Mouse (Mus musculus) ES-E14 (cell line): Measurements from ENCODE around the gene Cyb561d1. TPM values are rescaled to one million over a fixed set of nuclear protein-coding genes. Genes with fewer than 3 reads are reported as not detected.
A peak's percentile ranks its signal among the peaks of the same experiment; 100 is the strongest.

Experiments
- DNase-seq: peaks from one replicate; pipeline ENCODE4 v3.0.0-alpha.2; 2013; ENCODE audit warnings: low read depth, low spot score
- H3K27ac ChIP-seq: 2 replicates; pipeline ENCODE4 v1.5.1; 2012; ENCODE audit warnings: low read depth, mild to moderate bottlenecking, low read length, moderate library complexity, mixed read lengths; ENCODE audit not compliant: poor library complexity, insufficient read depth, severe bottlenecking
- H3K36me3 ChIP-seq: 2 replicates; pipeline ENCODE4 v1.6.1; 2012; ENCODE audit warnings: mild to moderate bottlenecking, low read length, moderate library complexity, mixed read lengths; ENCODE audit not compliant: control insufficient read depth, poor library complexity, insufficient read depth, severe bottlenecking
- H3K4me1 ChIP-seq, 2 experiments: fragments of 150-350 bp in 1 of 2; sonication (generic) in 1 of 2; 2 replicates each; pipeline ENCODE4 v1.6.1; 2012; ENCODE audit warnings: low read length in 2 of 2, mild to moderate bottlenecking in 1 of 2, mixed read lengths in 1 of 2; ENCODE audit not compliant: control insufficient read depth in 2 of 2, insufficient read depth in 2 of 2, poor library complexity in 1 of 2
- H3K4me3 ChIP-seq, 2 experiments: fragments of 150-350 bp in 1 of 2; sonication (generic) in 1 of 2; 2 replicates each; pipeline ENCODE4 v1.5.1; 2012; ENCODE audit warnings: low read length in 2 of 2, low read depth in 1 of 2, mild to moderate bottlenecking in 1 of 2, mixed read lengths in 1 of 2; ENCODE audit not compliant: insufficient read depth in 1 of 2, poor library complexity in 1 of 2, severe bottlenecking in 1 of 2
- H3K9ac ChIP-seq: 2 replicates; pipeline ENCODE4 v1.6.1; 2012; ENCODE audit warnings: low read depth, mild to moderate bottlenecking, low read length, mixed read lengths; ENCODE audit not compliant: poor library complexity, insufficient read depth, severe bottlenecking
- H3K9me3 ChIP-seq: fragments of 150-350 bp; sonication (generic); 2 replicates; pipeline ENCODE4 v1.6.1; 2012; ENCODE audit warnings: low read depth, mild to moderate bottlenecking, low read length; ENCODE audit not compliant: control insufficient read depth, insufficient read depth
- CHD2 ChIP-seq: IDR thresholded peaks from 2 replicates; pipeline ENCODE4 v1.6.1; 2014; ENCODE audit warnings: mild to moderate bottlenecking, low read depth, low read length, inconsistent platforms
- HCFC1 ChIP-seq: IDR thresholded peaks from 2 replicates; pipeline ENCODE4 v1.6.1; 2012; ENCODE audit warnings: low read length, inconsistent platforms, borderline replicate concordance; ENCODE audit not compliant: insufficient read depth
- MAFK ChIP-seq: IDR thresholded peaks from 2 replicates; pipeline ENCODE4 v1.6.1; 2014; ENCODE audit warnings: mild to moderate bottlenecking, low read depth, low read length, inconsistent platforms; ENCODE audit not compliant: insufficient read depth
- ZC3H11A ChIP-seq: IDR thresholded peaks from 2 replicates; pipeline ENCODE4 v1.6.1; 2012; ENCODE audit warnings: low read depth, mild to moderate bottlenecking, inconsistent platforms, low read length, borderline replicate concordance
- ZNF384 ChIP-seq: IDR thresholded peaks from 2 replicates; pipeline ENCODE4 v1.6.1; 2012; ENCODE audit warnings: low read depth, low read length, inconsistent platforms
- in situ Hi-C, 2 experiments: fragments of 600-800 bp; cut with MboI; formaldehyde crosslinking; loops; one replicate each; pipeline ENCODE4 v1.15.1; 2025; ENCODE audit warnings: low sequenced_read_pairs in 2 of 2, inconsistent platforms in 1 of 2; ENCODE audit not compliant: unreplicated experiment in 2 of 2
- total RNA-seq: library from RNA; depleted of rRNA; stranded (reverse); fragments of 300-350 nt; gene quantifications from 2 replicates; pipeline ENCODE4 v1.2.3, GENCODE M21; 2012

Cyb561d1 gene
- total RNA-seq, 1 experiment, result 2.2 TPM

GRCm38 (mm10) chr3:108205601-108206000 lies 4.6 kb upstream of the Cyb561d1 start:
- H3K36me3 ChIP-seq, result peaks cover 26% of the 10 kb centered on the region; the same call in 1 of the 2 replicates
- no peak overlapping the region for H3K9ac ChIP-seq
- no peak for TF ChIP-seq HCFC1
- TF ChIP-seq CHD2, result no peak
- TF ChIP-seq MAFK, result no peak
- no peak for TF ChIP-seq ZNF384
- TF ChIP-seq ZC3H11A, result no peak
- in situ Hi-C loops, result no loop called here
- H3K4me3 ChIP-seq, result no peak overlapping the region
- H3K9me3 ChIP-seq, result no peaks in the 10 kb centered on the region
- H3K27ac ChIP-seq, result no peak overlapping the region
- peaks cover 0 to 34% of the 10 kb centered on the region in 2 experiments; a peak in 2 of 4 replicates for H3K4me1 ChIP-seq
- DNase-seq, result no peak

GRCm38 (mm10) chr3:108204470-108204869 lies 3.5 kb upstream of the Cyb561d1 start:
- Histone ChIP-seq H3K27ac (no peak overlapping the region), H3K4me3 (peak overlapping the region in 1 of 2 experiments; percentile 18; a peak in 1 of 4 replicates), H3K4me1 (peaks cover 2 to 32% of the 10 kb centered on the region in 2 experiments; a peak in 3 of 4 replicates), H3K9me3 (no peaks in the 10 kb centered on the region), H3K9ac (peak overlapping the region; percentile 9; the same call in 1 of the 2 replicates), H3K36me3 (peaks cover 26% of the 10 kb centered on the region; the same call in 1 of the 2 replicates)
- in situ Hi-C loops, result no loop called here
- TF ChIP-seq HCFC1, result no peak
- TF ChIP-seq CHD2, result no peak
- no peak for TF ChIP-seq ZC3H11A
- TF ChIP-seq ZNF384, result no peak
- no peak for TF ChIP-seq MAFK
- no peak for DNase-seq

- Histone ChIP-seq H3K36me3 (peaks cover 26% of the 10 kb centered on the region; the same call in 1 of the 2 replicates), H3K9me3 (no peaks in the 10 kb centered on the region), H3K4me1 (peaks cover 2 to 26% of the 10 kb centered on the region in 2 experiments; a peak in 3 of 4 replicates), H3K9ac (no peak overlapping the region), H3K27ac (no peak overlapping the region), H3K4me3 (no peak overlapping the region)
- in situ Hi-C loops, result no loop called here
- DNase-seq, result no peak
- no peak for TF ChIP-seq ZNF384
- TF ChIP-seq ZC3H11A, result no peak
- no peak for TF ChIP-seq MAFK
- TF ChIP-seq HCFC1, result no peak
- no peak for TF ChIP-seq CHD2
Measured at GRCm38 (mm10) chr3:108203621-108204325, 2.8 kb upstream of the Cyb561d1 start.

GRCm38 (mm10) chr3:108203212-108203611 lies 2.2 kb upstream of the Cyb561d1 start:
- in situ Hi-C loops, result no loop called here
- peaks cover 2 to 26% of the 10 kb centered on the region in 2 experiments; a peak in 3 of 4 replicates for H3K4me1 ChIP-seq
- no peak overlapping the region for H3K4me3 ChIP-seq
- no peak for DNase-seq
- H3K9ac ChIP-seq, result no peak overlapping the region
- H3K27ac ChIP-seq, result no peak overlapping the region
- H3K36me3 ChIP-seq, result peaks cover 25% of the 10 kb centered on the region; the same call in 1 of the 2 replicates
- TF ChIP-seq CHD2, result no peak
- TF ChIP-seq ZC3H11A, result no peak
- no peaks in the 10 kb centered on the region for H3K9me3 ChIP-seq
